Mouse (Mus musculus) ES-E14 (cell line): ENCODE measurements around the gene Stx2.

Experiments
- CHD2 ChIP-seq: IDR thresholded peaks from 2 replicates; pipeline ENCODE4 v1.6.1; 2014; ENCODE audit warnings: mild to moderate bottlenecking, low read depth, low read length, inconsistent platforms
- HCFC1 ChIP-seq: IDR thresholded peaks from 2 replicates; pipeline ENCODE4 v1.6.1; 2012; ENCODE audit warnings: low read length, inconsistent platforms, borderline replicate concordance; ENCODE audit not compliant: insufficient read depth
- MAFK ChIP-seq: IDR thresholded peaks from 2 replicates; pipeline ENCODE4 v1.6.1; 2014; ENCODE audit warnings: mild to moderate bottlenecking, low read depth, low read length, inconsistent platforms; ENCODE audit not compliant: insufficient read depth
- ZC3H11A ChIP-seq: IDR thresholded peaks from 2 replicates; pipeline ENCODE4 v1.6.1; 2012; ENCODE audit warnings: low read depth, mild to moderate bottlenecking, inconsistent platforms, low read length, borderline replicate concordance
- ZNF384 ChIP-seq: IDR thresholded peaks from 2 replicates; pipeline ENCODE4 v1.6.1; 2012; ENCODE audit warnings: low read depth, low read length, inconsistent platforms

DNA sequence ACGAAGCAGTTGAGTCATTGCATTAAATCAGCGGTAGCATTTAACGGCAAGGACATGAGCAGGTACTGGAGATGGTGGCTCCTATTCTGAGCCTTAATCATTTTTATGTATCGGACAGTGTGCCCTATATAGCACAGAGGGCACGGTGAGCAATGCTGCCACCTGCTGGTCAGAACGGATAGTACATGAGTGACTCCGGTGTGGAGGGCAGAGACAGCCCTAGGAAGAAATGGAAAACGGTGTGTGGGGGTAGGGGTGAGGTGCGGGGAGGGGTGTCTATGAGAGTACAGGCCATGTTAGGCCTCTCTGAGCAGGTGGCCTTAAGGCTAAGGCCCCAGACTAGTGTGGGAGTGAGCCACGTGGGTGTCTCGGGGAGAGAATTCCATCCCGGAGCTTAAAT, 26.8 kb downstream of the Stx2 start:
- TF ChIP-seq MAFK: no peak
- TF ChIP-seq ZC3H11A: no peak
- no peak for TF ChIP-seq CHD2
- TF ChIP-seq HCFC1: no peak
- TF ChIP-seq ZNF384: no peak
